17 mouse cellular contexts compared by ENCODE assay signal in the genomic region with DNA sequence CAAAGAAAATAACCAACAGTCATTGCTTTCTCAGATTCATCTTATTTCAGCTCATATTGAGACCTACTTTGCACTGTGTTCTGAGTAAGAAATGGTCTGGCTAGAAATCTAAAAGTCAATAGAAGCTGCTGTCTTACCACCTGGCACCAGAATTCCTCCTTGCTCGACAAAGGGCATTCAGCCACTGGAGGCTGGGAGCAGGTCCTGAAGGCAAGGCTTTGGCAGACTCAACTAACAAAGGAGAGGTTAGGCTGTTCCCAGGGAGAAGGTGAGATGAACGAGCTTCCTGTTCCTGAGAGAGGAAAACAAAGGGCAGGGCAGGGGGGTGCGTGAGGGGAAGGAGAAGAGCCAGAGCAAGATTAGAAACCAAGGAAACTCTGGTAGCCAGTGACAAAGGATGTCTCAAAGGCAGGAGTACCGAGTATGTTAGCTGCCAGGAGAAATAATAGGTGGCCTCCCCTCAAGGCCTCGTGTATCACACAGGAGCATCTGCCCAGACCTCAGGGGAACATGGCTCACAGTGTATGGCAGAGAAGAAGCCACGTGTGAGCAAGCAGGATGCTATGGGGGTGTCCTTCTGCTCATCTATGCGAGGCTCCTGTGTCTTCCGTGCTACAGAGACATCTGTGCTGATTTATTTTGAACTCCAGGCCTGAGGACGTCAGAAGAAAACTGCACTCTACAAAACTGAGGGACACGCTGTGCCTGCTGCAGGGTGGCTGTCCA.
DNase-seq lines count a peak whose midpoint lies in the region; ATAC-seq and TF ChIP-seq lines count a peak whose summit lies in the region.
"Had no signal": no experiment of that assay in that cellular context is flagged by ENCODE, and none has a peak within 500 bp of the region (broad histone marks: within the 10 kb centered on the region; RNA-seq: fewer than 3 reads in every experiment).

No protein-coding gene starts in this region.

- WGBS in hindbrain, postnatal 0 days: 32% methylated on average over 10 of the region's 10 CpGs
- 33% methylated on average over 10 of the region's 10 CpGs for WGBS in hindbrain, embryonic 16.5 days
- WGBS in liver, embryonic 16.5 days (ENCODE audit: insufficient replicate concordance): 33% methylated on average over 10 of the region's 10 CpGs

- H3K4me2 ChIP-seq in hindbrain, postnatal 0 days (ENCODE audit: low read depth, low read length): no peak overlapping the region
- H3K4me2 ChIP-seq in hindbrain, embryonic 16.5 days (ENCODE audit: low read length): no peak overlapping the region
- H3K4me2 ChIP-seq in liver, embryonic 16.5 days (ENCODE audit: low read depth, low read length): no peak overlapping the region
- H3K4me2 ChIP-seq: heart, embryonic 12.5 days had no signal

- peak; percentile 49 for DNase-seq in cerebellum, adult 9-10 months
- no peak for DNase-seq in cerebellum, adult 9-11 months
- no peak for DNase-seq in hindbrain, postnatal 0 days (ENCODE audit: low spot score)
- peak; percentile 14 for DNase-seq in ZHBTc4 (ENCODE audit: low read depth, low spot score)
- DNase-seq in right cerebral cortex, adult 2 months (ENCODE audit: low spot score in 2 of 2): no peak
- DNase-seq in urinary bladder, postnatal 36 days (ENCODE audit: low spot score in 2 of 2): no peak
- DNase-seq: adrenal gland, adult 2 months; gastrocnemius, postnatal 36 days; heart, postnatal 36 days; lung, adult 18-20 months; lung, postnatal 36 days; right cerebral cortex, postnatal 25 days; thymus, postnatal 36 days had no signal

- no peak overlapping the region for H3K9ac ChIP-seq in hindbrain, postnatal 0 days (replicated peaks; ENCODE audit: low read length)
- H3K9ac ChIP-seq in hindbrain, embryonic 16.5 days (ENCODE audit: low read depth, low read length): no peak overlapping the region
- H3K9ac ChIP-seq in liver, embryonic 16.5 days (ENCODE audit: low read depth, low read length): no peak overlapping the region
- H3K9ac ChIP-seq: heart, embryonic 12.5 days had no signal

- no peak for TF ChIP-seq CTCF in hindbrain, postnatal 0 days (IDR thresholded peaks at IDR 0.05; ENCODE audit: low read depth)

- peak; percentile 49; the same call in 1 of the 2 replicates for ATAC-seq in hindbrain, postnatal 0 days
- no peak for ATAC-seq in hindbrain, embryonic 16.5 days
- peak; percentile 28; the same call in 1 of the 2 replicates for ATAC-seq in liver, embryonic 16.5 days (ENCODE audit: low read depth)

- H3K27me3 ChIP-seq in hindbrain, postnatal 0 days (ENCODE audit: insufficient read depth, low read length): no peaks in the 10 kb centered on the region
- H3K27me3 ChIP-seq in hindbrain, embryonic 16.5 days (replicated peaks; ENCODE audit: control insufficient read depth, insufficient read depth, low read length): no peaks in the 10 kb centered on the region
- no peaks in the 10 kb centered on the region for H3K27me3 ChIP-seq in liver, embryonic 16.5 days (ENCODE audit: control insufficient read depth, insufficient read depth, low read depth, low read length)
- H3K27me3 ChIP-seq: CH12.LX; heart, embryonic 12.5 days had no signal

- H3K36me3 ChIP-seq in hindbrain, postnatal 0 days (ENCODE audit: insufficient read depth, low read length): no peaks in the 10 kb centered on the region
- H3K36me3 ChIP-seq in hindbrain, embryonic 16.5 days (ENCODE audit: control insufficient read depth, insufficient read depth, low read length): no peaks in the 10 kb centered on the region
- H3K36me3 ChIP-seq in liver, embryonic 16.5 days (ENCODE audit: control insufficient read depth, insufficient read depth): no peaks in the 10 kb centered on the region
- H3K36me3 ChIP-seq: heart, embryonic 12.5 days had no signal

- H3K9me3 ChIP-seq in hindbrain, postnatal 0 days (ENCODE audit: low read length): no peaks in the 10 kb centered on the region
- H3K9me3 ChIP-seq in hindbrain, embryonic 16.5 days (ENCODE audit: control insufficient read depth, low read length): no peaks in the 10 kb centered on the region
- no peaks in the 10 kb centered on the region for H3K9me3 ChIP-seq in liver, embryonic 16.5 days (replicated peaks; ENCODE audit: control insufficient read depth, low read length)
- H3K9me3 ChIP-seq: heart, embryonic 12.5 days had no signal

- no peak overlapping the region for H3K27ac ChIP-seq in hindbrain, postnatal 0 days
- H3K27ac ChIP-seq in hindbrain, embryonic 16.5 days (ENCODE audit: low read depth, low read length): no peak overlapping the region
- no peak overlapping the region for H3K27ac ChIP-seq in liver, embryonic 16.5 days (ENCODE audit: low read length)

- no peak overlapping the region for H3K4me3 ChIP-seq in hindbrain, postnatal 0 days (ENCODE audit: low read length)
- H3K4me3 ChIP-seq in hindbrain, embryonic 16.5 days (ENCODE audit: low read length): no peak overlapping the region
- H3K4me3 ChIP-seq in liver, embryonic 16.5 days (ENCODE audit: low read depth, low read length): no peak overlapping the region
- H3K4me3 ChIP-seq: heart, embryonic 12.5 days had no signal

- no peaks in the 10 kb centered on the region; the same call in 1 of the 2 replicates for H3K4me1 ChIP-seq in hindbrain, postnatal 0 days (ENCODE audit: insufficient read depth, low read length)
- H3K4me1 ChIP-seq in hindbrain, embryonic 16.5 days (ENCODE audit: control insufficient read depth, insufficient read depth, low read depth, low read length): no peaks in the 10 kb centered on the region
- H3K4me1 ChIP-seq in liver, embryonic 16.5 days (ENCODE audit: control insufficient read depth, low read depth, low read length): peaks cover 24% of the 10 kb centered on the region

Comparison
In these comparisons a context has a peak if more than half of its experiments do, and no peak if none do; other contexts are left out.
1. DNase-seq: peak in cerebellum, adult 9-10 months (single experiment) and ZHBTc4 (single experiment); none in cerebellum, adult 9-11 months (single experiment), hindbrain, postnatal 0 days (single experiment), right cerebral cortex, adult 2 months (0 of 2) and urinary bladder, postnatal 36 days (0 of 2).